Mouse (Mus musculus): ENCODE data around the gene Nptx1.

DNA sequence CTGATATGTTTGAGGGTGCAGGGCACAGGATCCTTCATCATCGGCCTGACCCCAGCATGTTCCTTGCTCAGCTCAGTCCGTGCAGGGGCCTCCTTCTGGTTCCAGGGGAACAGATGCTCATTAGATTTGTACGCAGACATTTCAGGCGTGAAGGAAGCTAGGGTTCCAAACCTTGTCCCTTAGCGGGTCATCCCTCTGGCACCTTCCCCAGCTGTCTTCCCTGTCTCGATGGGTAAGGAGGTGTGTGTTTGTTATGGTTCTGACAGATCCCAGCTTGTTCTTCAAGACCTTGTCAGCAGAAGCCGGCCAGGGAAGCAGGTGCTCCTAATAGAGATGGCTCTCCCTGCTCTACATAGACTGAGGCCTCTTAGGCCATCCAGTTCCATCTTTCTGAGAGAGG is 17.5 kb upstream of the Nptx1 start:
- no peak for TF ChIP-seq CTCF (IDR thresholded peaks at IDR 0.05; ENCODE audit: low read depth, low read length)
- no peak for TF ChIP-seq POLR2A (IDR thresholded peaks at IDR 0.05; ENCODE audit: extremely low read depth, insufficient read depth, low read length)
